Mouse (Mus musculus) testis, adult 2 months (tissue): ENCODE results near the gene Aldh8a1.

Experiments used
- CTCF ChIP-seq: fragments of 200-500 bp; IDR thresholded peaks from 2 replicates; pipeline ENCODE4 v1.5.1; 2012; ENCODE audit warnings: low read depth, mild to moderate bottlenecking, inconsistent platforms, low read length, moderate library complexity; ENCODE audit not compliant: control insufficient read depth, insufficient read depth, insufficient replicate concordance
- POLR2A ChIP-seq: fragments of 200-500 bp; IDR thresholded peaks from 2 replicates; pipeline ENCODE4 v1.6.1; 2012; ENCODE audit warnings: low read depth, mild to moderate bottlenecking, inconsistent platforms, low read length, moderate library complexity; ENCODE audit not compliant: control insufficient read depth

DNA sequence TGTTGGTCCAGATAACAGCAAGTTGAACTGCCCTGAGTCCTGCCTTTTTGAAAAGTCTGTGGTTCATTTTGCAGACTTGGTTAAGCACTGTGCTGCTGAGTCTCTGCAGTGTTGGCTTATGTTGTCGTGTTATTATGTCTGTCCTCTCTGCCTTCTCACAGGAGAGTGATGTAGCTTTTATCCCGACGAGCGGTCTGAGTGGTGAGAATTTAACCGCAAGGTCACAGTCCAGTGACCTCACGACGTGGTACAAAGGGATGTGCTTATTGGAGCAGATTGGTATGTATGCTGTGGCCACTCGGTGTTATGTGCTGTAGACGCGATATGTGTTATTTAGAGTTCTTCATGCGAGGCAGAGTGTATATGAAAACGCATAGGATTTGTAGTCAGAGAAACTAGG is 25.3 kb upstream of the Aldh8a1 start:
- no peak for TF ChIP-seq CTCF
- TF ChIP-seq POLR2A = no peak
